Mouse (Mus musculus) thymus, adult 2 months (tissue): ENCODE data around the gene Rfx4.

Experiments used
- CTCF ChIP-seq: fragments of 200-500 bp; IDR thresholded peaks from 2 replicates; pipeline ENCODE4 v1.5.1; 2012; ENCODE audit warnings: mild to moderate bottlenecking, control low read depth, low read length, moderate library complexity, borderline replicate concordance; ENCODE audit not compliant: control insufficient read depth, poor library complexity, insufficient read depth; ENCODE audit errors: extremely low read depth
- POLR2A ChIP-seq: fragments of 200-500 bp; IDR thresholded peaks from 2 replicates; pipeline ENCODE4 v1.6.1; 2012; ENCODE audit warnings: mild to moderate bottlenecking, low read length, control low read depth, moderate library complexity; ENCODE audit not compliant: control insufficient read depth, poor library complexity, insufficient read depth; ENCODE audit errors: extremely low read depth

DNA sequence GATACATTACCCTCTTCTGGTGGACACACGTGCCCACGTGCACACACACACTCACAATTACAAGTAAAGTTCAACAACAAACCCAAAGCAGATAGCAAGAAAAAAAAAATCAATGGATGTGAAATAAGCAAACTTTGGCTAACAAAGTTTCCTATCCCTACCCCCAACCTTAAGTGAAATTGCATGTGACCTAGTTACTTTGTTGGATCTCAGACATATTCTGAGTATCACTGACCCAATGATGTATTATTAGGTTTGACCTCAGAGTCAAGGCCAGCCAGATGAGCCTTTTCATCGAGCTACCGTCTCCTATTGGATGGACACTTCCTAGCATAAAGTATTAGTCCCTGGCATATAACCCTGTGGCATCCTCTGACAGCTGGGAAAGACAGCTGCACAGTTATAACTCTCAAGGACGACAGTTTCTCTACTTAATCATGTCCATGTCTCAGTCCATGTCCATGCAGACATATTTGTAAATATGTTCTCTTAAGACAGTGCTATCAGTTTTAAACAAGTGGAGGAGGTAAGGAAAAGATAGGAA is 129.6 kb downstream of the Rfx4 start:
- TF ChIP-seq CTCF (no peak), POLR2A (no peak)
